Mouse (Mus musculus): Measurements from ENCODE around the gene Coa4. TPM values are rescaled to one million over a fixed set of nuclear protein-coding genes. Genes with fewer than 3 reads are reported as not detected.

The Coa4 gene
- polyA plus RNA-seq, 1 experiment from 2014 or later, result 17.2 TPM

GRCm38 (mm10) chr7:100544437-100544836 lies 7.6 kb downstream of the Coa4 start:
- H3K9ac ChIP-seq (ENCODE audit: low read depth, low read length), result no peak overlapping the region
- WGBS, result 67% methylated on average over 1 of the region's 1 CpGs
- peaks cover 17% of the 10 kb centered on the region for H3K36me3 ChIP-seq (ENCODE audit: control insufficient read depth, insufficient read depth, low read length)
- no peaks in the 10 kb centered on the region for H3K4me1 ChIP-seq (ENCODE audit: control insufficient read depth, insufficient read depth, low read length)
- ATAC-seq, result no peak
- no peak overlapping the region for H3K27ac ChIP-seq (ENCODE audit: low read length)
- no peaks in the 10 kb centered on the region for H3K27me3 ChIP-seq (ENCODE audit: control insufficient read depth, insufficient read depth, low read depth, low read length)
- H3K9me3 ChIP-seq (replicated peaks; ENCODE audit: control insufficient read depth, low read length, poor library complexity, severe bottlenecking), result no peaks in the 10 kb centered on the region
- no peak overlapping the region for H3K4me3 ChIP-seq (ENCODE audit: low read depth, low read length)
- H3K4me2 ChIP-seq (ENCODE audit: low read length), result no peak overlapping the region

DNA sequence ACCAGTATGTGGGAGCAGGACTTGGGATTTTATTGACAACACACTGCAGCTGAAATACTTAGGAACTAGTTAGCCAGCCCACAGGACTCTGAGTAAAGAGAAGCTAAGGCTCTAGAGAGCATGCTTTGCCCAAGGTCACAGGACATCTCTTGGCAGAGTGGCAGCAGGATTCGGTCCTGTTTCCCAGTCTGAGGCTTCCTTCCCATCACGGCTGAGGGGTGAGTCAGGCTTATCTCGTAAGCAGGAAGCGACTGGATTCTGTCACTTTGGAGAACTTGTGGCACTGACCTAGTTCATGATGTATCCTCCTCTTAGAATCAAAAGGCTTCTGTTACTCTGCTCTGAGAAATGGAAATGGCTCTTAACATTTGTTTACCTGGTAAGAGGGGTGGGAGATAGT lies 10.8 kb downstream of the Coa4 start:
- H3K27me3 ChIP-seq (ENCODE audit: control insufficient read depth, insufficient read depth, low read depth, low read length), result no peaks in the 10 kb centered on the region
- no peaks in the 10 kb centered on the region for H3K4me1 ChIP-seq (ENCODE audit: control insufficient read depth, insufficient read depth, low read length)
- no peak overlapping the region for H3K9ac ChIP-seq (ENCODE audit: low read depth, low read length)
- no peak overlapping the region for H3K27ac ChIP-seq (ENCODE audit: low read length)
- ATAC-seq, result no peak
- H3K36me3 ChIP-seq (ENCODE audit: control insufficient read depth, insufficient read depth, low read length), result peaks cover 6% of the 10 kb centered on the region
- H3K4me3 ChIP-seq (ENCODE audit: low read depth, low read length), result no peak overlapping the region
- H3K4me2 ChIP-seq (ENCODE audit: low read length), result no peak overlapping the region
- 84% methylated on average over 4 of the region's 4 CpGs for WGBS
- H3K9me3 ChIP-seq (replicated peaks; ENCODE audit: control insufficient read depth, low read length, poor library complexity, severe bottlenecking), result no peaks in the 10 kb centered on the region

DNA sequence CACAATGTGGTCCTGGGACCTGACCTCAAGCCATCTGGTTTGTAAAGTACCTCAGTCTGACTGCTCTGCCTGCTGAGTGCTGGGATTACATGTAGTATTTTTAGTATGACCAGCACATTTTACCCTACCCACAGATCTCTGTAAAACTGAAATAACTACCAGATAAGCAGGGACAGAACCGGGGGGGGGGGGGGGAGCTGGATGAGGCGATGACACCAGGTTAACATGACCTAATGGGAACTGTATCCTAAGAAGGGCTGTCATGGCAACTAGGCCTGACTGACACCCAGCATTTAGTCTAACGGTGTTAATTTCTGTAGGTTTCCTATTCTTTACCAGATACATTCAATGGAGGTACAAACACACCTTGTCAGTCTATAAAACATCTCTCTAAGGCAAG lies 12.9 kb downstream of the Coa4 start:
- 92% methylated on average over 3 of the region's 3 CpGs for WGBS
- Histone ChIP-seq H3K9ac (ENCODE audit: low read depth, low read length) (no peak overlapping the region), H3K36me3 (ENCODE audit: control insufficient read depth, insufficient read depth, low read length) (peaks cover 6% of the 10 kb centered on the region), H3K4me2 (ENCODE audit: low read length) (no peak overlapping the region), H3K4me1 (ENCODE audit: control insufficient read depth, insufficient read depth, low read length) (peaks cover 2% of the 10 kb centered on the region; the same call in 1 of the 2 replicates), H3K4me3 (ENCODE audit: low read depth, low read length) (no peak overlapping the region), H3K27me3 (ENCODE audit: control insufficient read depth, insufficient read depth, low read depth, low read length) (no peaks in the 10 kb centered on the region), H3K9me3 (replicated peaks; ENCODE audit: control insufficient read depth, low read length, poor library complexity, severe bottlenecking) (no peaks in the 10 kb centered on the region), H3K27ac (ENCODE audit: low read length) (no peak overlapping the region)
- no peak for ATAC-seq

- H3K9ac ChIP-seq (ENCODE audit: low read depth, low read length), result peak overlapping the region; percentile 7; the same call in 1 of the 2 replicates
- H3K27me3 ChIP-seq (ENCODE audit: control insufficient read depth, insufficient read depth, low read depth, low read length), result no peaks in the 10 kb centered on the region
- H3K4me2 ChIP-seq (ENCODE audit: low read length), result no peak overlapping the region
- H3K9me3 ChIP-seq (replicated peaks; ENCODE audit: control insufficient read depth, low read length, poor library complexity, severe bottlenecking), result no peaks in the 10 kb centered on the region
- 49% methylated on average over 5 of the region's 5 CpGs for WGBS
- peaks cover 6% of the 10 kb centered on the region for H3K36me3 ChIP-seq (ENCODE audit: control insufficient read depth, insufficient read depth, low read length)
- ATAC-seq, result no peak
- peaks cover 9% of the 10 kb centered on the region; the same call in 1 of the 2 replicates for H3K4me1 ChIP-seq (ENCODE audit: control insufficient read depth, insufficient read depth, low read length)
- no peak overlapping the region for H3K27ac ChIP-seq (ENCODE audit: low read length)
- no peak overlapping the region for H3K4me3 ChIP-seq (ENCODE audit: low read depth, low read length)
Measured at GRCm38 (mm10) chr7:100550338-100551007, 13.6 kb downstream of the Coa4 start.

- Histone ChIP-seq H3K27me3 (ENCODE audit: control insufficient read depth, insufficient read depth, low read depth, low read length) (no peaks in the 10 kb centered on the region), H3K27ac (ENCODE audit: low read length) (peak overlapping the region; percentile 91)
Measured at GRCm38 (mm10) chr7:100554939-100555338, 18.1 kb downstream of the Coa4 start.

GRCm38 (mm10) chr7:100555431-100555951 lies 18.6 kb downstream of the Coa4 start:
- WGBS, result 16% methylated on average over 13 of the region's 13 CpGs
- Histone ChIP-seq H3K27me3 (ENCODE audit: control insufficient read depth, insufficient read depth, low read depth, low read length) (no peaks in the 10 kb centered on the region), H3K36me3 (ENCODE audit: control insufficient read depth, insufficient read depth, low read length) (no peaks in the 10 kb centered on the region), H3K9me3 (replicated peaks; ENCODE audit: control insufficient read depth, low read length, poor library complexity, severe bottlenecking) (no peaks in the 10 kb centered on the region), H3K4me1 (ENCODE audit: control insufficient read depth, insufficient read depth, low read length) (peaks cover 13% of the 10 kb centered on the region; the same call in 1 of the 2 replicates), H3K4me2 (ENCODE audit: low read length) (peak overlapping the region; percentile 26), H3K4me3 (ENCODE audit: low read depth, low read length) (no peak overlapping the region), H3K27ac (ENCODE audit: low read length) (peak overlapping the region; percentile 91), H3K9ac (ENCODE audit: low read depth, low read length) (peak overlapping the region; percentile 52; the same call in 1 of the 2 replicates)
- peak; percentile 91 for ATAC-seq

More at GRCm38 (mm10) chr7:100554939-100555338, 18.1 kb downstream of the Coa4 start:
- WGBS, result 34% methylated on average over 5 of the region's 5 CpGs
- peak; percentile 57 for ATAC-seq
- Histone ChIP-seq H3K4me2 (ENCODE audit: low read length) (no peak overlapping the region), H3K4me3 (ENCODE audit: low read depth, low read length) (no peak overlapping the region), H3K9ac (ENCODE audit: low read depth, low read length) (no peak overlapping the region), H3K4me1 (ENCODE audit: control insufficient read depth, insufficient read depth, low read length) (peaks cover 13% of the 10 kb centered on the region; the same call in 1 of the 2 replicates), H3K36me3 (ENCODE audit: control insufficient read depth, insufficient read depth, low read length) (no peaks in the 10 kb centered on the region), H3K9me3 (replicated peaks; ENCODE audit: control insufficient read depth, low read length, poor library complexity, severe bottlenecking) (no peaks in the 10 kb centered on the region)

- Histone ChIP-seq H3K4me1 (ENCODE audit: control insufficient read depth, insufficient read depth, low read length) (peaks cover 14% of the 10 kb centered on the region; the same call in 1 of the 2 replicates), H3K27me3 (ENCODE audit: control insufficient read depth, insufficient read depth, low read depth, low read length) (no peaks in the 10 kb centered on the region), H3K9ac (ENCODE audit: low read depth, low read length) (no peak overlapping the region), H3K36me3 (ENCODE audit: control insufficient read depth, insufficient read depth, low read length) (no peaks in the 10 kb centered on the region), H3K27ac (ENCODE audit: low read length) (no peak overlapping the region), H3K4me2 (ENCODE audit: low read length) (no peak overlapping the region), H3K4me3 (ENCODE audit: low read depth, low read length) (no peak overlapping the region), H3K9me3 (replicated peaks; ENCODE audit: control insufficient read depth, low read length, poor library complexity, severe bottlenecking) (no peaks in the 10 kb centered on the region)
- ATAC-seq, result no peak
- 85% methylated on average over 5 of the region's 5 CpGs for WGBS
Measured at GRCm38 (mm10) chr7:100557241-100557640, 20.4 kb downstream of the Coa4 start.

GRCm38 (mm10) chr7:100559331-100559730 lies 22.5 kb downstream of the Coa4 start:
- H3K27me3 ChIP-seq (ENCODE audit: control insufficient read depth, insufficient read depth, low read depth, low read length), result no peaks in the 10 kb centered on the region
- H3K4me3 ChIP-seq (ENCODE audit: low read depth, low read length), result no peak overlapping the region
- H3K9ac ChIP-seq (ENCODE audit: low read depth, low read length), result no peak overlapping the region
- H3K36me3 ChIP-seq (ENCODE audit: control insufficient read depth, insufficient read depth, low read length), result no peaks in the 10 kb centered on the region
- peaks cover 16% of the 10 kb centered on the region; the same call in 1 of the 2 replicates for H3K4me1 ChIP-seq (ENCODE audit: control insufficient read depth, insufficient read depth, low read length)
- no peak overlapping the region for H3K4me2 ChIP-seq (ENCODE audit: low read length)
- no peak overlapping the region for H3K27ac ChIP-seq (ENCODE audit: low read length)
- ATAC-seq, result no peak
- WGBS, result 82% methylated on average over 4 of the region's 4 CpGs
- no peaks in the 10 kb centered on the region for H3K9me3 ChIP-seq (replicated peaks; ENCODE audit: control insufficient read depth, low read length, poor library complexity, severe bottlenecking)

DNA sequence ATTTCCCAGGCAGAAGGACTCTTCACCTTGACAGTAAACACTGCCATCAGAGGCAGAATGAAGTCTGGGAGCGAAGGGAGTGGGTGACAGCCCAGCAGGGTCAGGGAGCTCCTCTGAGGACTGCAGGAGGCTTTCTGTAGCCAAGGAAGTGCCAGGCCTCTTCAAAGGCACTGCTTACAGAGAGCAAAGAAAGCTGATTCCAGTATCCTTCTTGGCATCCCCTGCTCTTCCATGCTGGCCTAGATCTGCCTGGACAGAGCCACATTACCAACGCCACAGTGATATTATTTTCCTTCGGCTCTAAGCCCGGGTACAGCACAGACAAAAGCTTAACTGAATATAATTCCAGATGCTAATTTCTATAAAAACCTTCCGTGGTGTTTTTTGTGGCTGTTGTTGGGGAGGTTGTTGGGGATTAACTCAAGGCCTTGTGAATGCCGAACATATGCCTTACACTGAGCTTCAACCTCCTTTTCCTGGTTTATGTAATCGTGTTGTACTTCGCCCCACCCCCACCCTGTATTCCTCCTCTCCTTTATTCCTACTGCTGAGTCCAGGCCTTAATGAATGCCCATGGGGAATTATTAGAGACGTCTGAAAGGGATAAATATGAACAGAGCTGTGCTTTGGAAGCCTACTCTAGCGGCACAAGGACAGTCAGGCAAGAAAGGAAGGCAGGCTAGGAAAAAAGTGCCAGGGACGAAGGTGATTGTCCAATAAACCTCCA lies 25.2 kb downstream of the Coa4 start:
- WGBS, result 33% methylated on average over 11 of the region's 11 CpGs
- peak overlapping the region; percentile 76 for H3K27ac ChIP-seq (ENCODE audit: low read length)
- H3K27me3 ChIP-seq (ENCODE audit: control insufficient read depth, insufficient read depth, low read depth, low read length), result no peaks in the 10 kb centered on the region
- 0 out of 2 replicates have a peak, but pooled peaks cover 3% of the 10 kb centered on the region for H3K36me3 ChIP-seq (ENCODE audit: control insufficient read depth, insufficient read depth, low read length)
- H3K9ac ChIP-seq (ENCODE audit: low read depth, low read length), result no peak overlapping the region
- peaks cover 3% of the 10 kb centered on the region; the same call in 1 of the 2 replicates for H3K4me1 ChIP-seq (ENCODE audit: control insufficient read depth, insufficient read depth, low read length)
- no peak overlapping the region for H3K4me3 ChIP-seq (ENCODE audit: low read depth, low read length)
- H3K4me2 ChIP-seq (ENCODE audit: low read length), result no peak overlapping the region
- no peaks in the 10 kb centered on the region for H3K9me3 ChIP-seq (replicated peaks; ENCODE audit: control insufficient read depth, low read length, poor library complexity, severe bottlenecking)
- ATAC-seq, result peak; percentile 39; the same call in 1 of the 2 replicates

Data from midbrain, embryonic 16.5 days (tissue).